Mouse (Mus musculus) ES-E14 (cell line): Measurements from ENCODE around the gene Gm11992. TPM values are rescaled to one million over a fixed set of nuclear protein-coding genes. Genes with fewer than 3 reads are reported as not detected.

Source experiments
- DNase-seq: peaks from one replicate; pipeline ENCODE4 v3.0.0-alpha.2; 2013; ENCODE audit warnings: low read depth, low spot score
- H3K27ac ChIP-seq: 2 replicates; pipeline ENCODE4 v1.5.1; 2012; ENCODE audit warnings: low read depth, mild to moderate bottlenecking, low read length, moderate library complexity, mixed read lengths; ENCODE audit not compliant: poor library complexity, insufficient read depth, severe bottlenecking
- H3K36me3 ChIP-seq: 2 replicates; pipeline ENCODE4 v1.6.1; 2012; ENCODE audit warnings: mild to moderate bottlenecking, low read length, moderate library complexity, mixed read lengths; ENCODE audit not compliant: control insufficient read depth, poor library complexity, insufficient read depth, severe bottlenecking
- H3K4me1 ChIP-seq, 2 experiments: fragments of 150-350 bp in 1 of 2; sonication (generic) in 1 of 2; 2 replicates each; pipeline ENCODE4 v1.6.1; 2012; ENCODE audit warnings: low read length in 2 of 2, mild to moderate bottlenecking in 1 of 2, mixed read lengths in 1 of 2; ENCODE audit not compliant: control insufficient read depth in 2 of 2, insufficient read depth in 2 of 2, poor library complexity in 1 of 2
- H3K4me3 ChIP-seq, 2 experiments: fragments of 150-350 bp in 1 of 2; sonication (generic) in 1 of 2; 2 replicates each; pipeline ENCODE4 v1.5.1; 2012; ENCODE audit warnings: low read length in 2 of 2, low read depth in 1 of 2, mild to moderate bottlenecking in 1 of 2, mixed read lengths in 1 of 2; ENCODE audit not compliant: insufficient read depth in 1 of 2, poor library complexity in 1 of 2, severe bottlenecking in 1 of 2
- H3K9ac ChIP-seq: 2 replicates; pipeline ENCODE4 v1.6.1; 2012; ENCODE audit warnings: low read depth, mild to moderate bottlenecking, low read length, mixed read lengths; ENCODE audit not compliant: poor library complexity, insufficient read depth, severe bottlenecking
- H3K9me3 ChIP-seq: fragments of 150-350 bp; sonication (generic); 2 replicates; pipeline ENCODE4 v1.6.1; 2012; ENCODE audit warnings: low read depth, mild to moderate bottlenecking, low read length; ENCODE audit not compliant: control insufficient read depth, insufficient read depth
- CHD2 ChIP-seq: IDR thresholded peaks from 2 replicates; pipeline ENCODE4 v1.6.1; 2014; ENCODE audit warnings: mild to moderate bottlenecking, low read depth, low read length, inconsistent platforms
- HCFC1 ChIP-seq: IDR thresholded peaks from 2 replicates; pipeline ENCODE4 v1.6.1; 2012; ENCODE audit warnings: low read length, inconsistent platforms, borderline replicate concordance; ENCODE audit not compliant: insufficient read depth
- MAFK ChIP-seq: IDR thresholded peaks from 2 replicates; pipeline ENCODE4 v1.6.1; 2014; ENCODE audit warnings: mild to moderate bottlenecking, low read depth, low read length, inconsistent platforms; ENCODE audit not compliant: insufficient read depth
- ZC3H11A ChIP-seq: IDR thresholded peaks from 2 replicates; pipeline ENCODE4 v1.6.1; 2012; ENCODE audit warnings: low read depth, mild to moderate bottlenecking, inconsistent platforms, low read length, borderline replicate concordance
- ZNF384 ChIP-seq: IDR thresholded peaks from 2 replicates; pipeline ENCODE4 v1.6.1; 2012; ENCODE audit warnings: low read depth, low read length, inconsistent platforms
- in situ Hi-C, 2 experiments: fragments of 600-800 bp; cut with MboI; formaldehyde crosslinking; loops; one replicate each; pipeline ENCODE4 v1.15.1; 2025; ENCODE audit warnings: low sequenced_read_pairs in 2 of 2, inconsistent platforms in 1 of 2; ENCODE audit not compliant: unreplicated experiment in 2 of 2
- total RNA-seq: library from RNA; depleted of rRNA; stranded (reverse); fragments of 300-350 nt; gene quantifications from 2 replicates; pipeline ENCODE4 v1.2.3, GENCODE M21; 2012

Gene Gm11992
- total RNA-seq, 1 experiment: 0.18 TPM

- in situ Hi-C loops: no loop called here
- Histone ChIP-seq H3K27ac (no peak within 1 kb of the TSS), H3K4me3 (peak within 1 kb of the TSS; percentile 70 to 72), H3K4me1 (peaks cover 0 to 7% of the 10 kb centered on the region in 2 experiments; a peak in 1 of 4 replicates), H3K9me3 (no peaks in the 10 kb centered on the region), H3K36me3 (no peaks in the 10 kb centered on the region), H3K9ac (peak within 1 kb of the TSS; percentile 47; the same call in 1 of the 2 replicates)
- TF ChIP-seq HCFC1: no peak; the same call in 1 of the 2 replicates
- TF ChIP-seq CHD2: no peak
- no peak for TF ChIP-seq MAFK
- TF ChIP-seq ZC3H11A: no peak
- no peak for TF ChIP-seq ZNF384
- DNase-seq: no peak
These were observed 288 bp downstream of the Gm11992 start, which contains the start of gene Sun3 for GRCm38 (mm10) chr11:9048703-9049060. Sun3 (minus strand) TSS chr11:9048991.

DNA sequence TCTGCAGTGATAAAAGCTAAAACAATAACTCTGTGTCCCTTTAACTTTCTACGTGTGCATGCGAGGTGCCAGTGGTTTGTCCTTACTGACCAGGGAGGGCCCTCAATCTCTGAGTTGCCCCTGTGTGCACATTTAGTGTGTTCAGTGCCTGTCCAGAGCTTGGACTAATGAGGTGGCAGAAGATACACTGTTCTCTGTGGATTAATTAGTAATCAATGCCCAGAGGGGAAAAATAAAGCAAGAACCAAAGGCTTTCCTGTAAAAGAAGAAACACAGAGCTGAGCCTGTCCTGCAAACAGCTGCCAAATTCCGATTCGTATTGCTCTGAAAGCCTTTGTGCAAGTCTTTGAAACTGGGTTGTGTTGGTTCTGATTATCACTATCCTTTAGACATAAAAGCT, 1.8 kb downstream of the Gm11992 start:
- TF ChIP-seq MAFK (no peak), ZNF384 (no peak), HCFC1 (no peak), CHD2 (no peak), ZC3H11A (no peak)
- H3K27ac ChIP-seq: no peak overlapping the region
- no peak overlapping the region for H3K4me3 ChIP-seq
- no peak for DNase-seq
- H3K4me1 ChIP-seq: peaks cover 0 to 7% of the 10 kb centered on the region in 2 experiments; a peak in 1 of 4 replicates
- in situ Hi-C loops: no loop called here
- no peaks in the 10 kb centered on the region for H3K9me3 ChIP-seq
- H3K9ac ChIP-seq: no peak overlapping the region
- no peaks in the 10 kb centered on the region for H3K36me3 ChIP-seq

DNA sequence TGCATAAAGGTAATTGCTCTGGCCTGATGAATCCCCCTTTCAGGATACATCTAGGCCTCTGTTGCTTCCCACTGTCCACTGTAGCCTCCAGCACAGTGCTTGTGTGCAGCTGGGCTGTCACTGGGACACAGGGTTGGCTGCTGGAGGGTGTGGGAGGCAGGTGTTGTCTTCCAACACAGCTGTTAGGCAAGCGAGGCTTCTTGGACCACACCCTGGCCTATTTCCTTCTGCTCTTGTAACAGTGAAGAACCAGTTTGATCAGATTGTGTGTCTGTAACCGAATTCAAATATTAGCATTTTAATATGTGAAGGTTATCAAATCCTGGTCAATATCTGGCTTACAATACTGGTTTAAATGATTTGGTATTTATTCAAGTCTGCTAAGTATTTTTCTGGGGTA, 3.5 kb downstream of the Gm11992 start:
- no peak overlapping the region for H3K9ac ChIP-seq
- H3K27ac ChIP-seq: no peak overlapping the region
- DNase-seq: no peak
- in situ Hi-C loops: no loop called here
- H3K9me3 ChIP-seq: no peaks in the 10 kb centered on the region
- H3K36me3 ChIP-seq: no peaks in the 10 kb centered on the region
- H3K4me3 ChIP-seq: no peak overlapping the region
- H3K4me1 ChIP-seq: peaks cover 0 to 7% of the 10 kb centered on the region in 2 experiments; a peak in 1 of 4 replicates
- TF ChIP-seq ZNF384 (no peak), HCFC1 (no peak), MAFK (no peak), CHD2 (no peak), ZC3H11A (no peak)

GRCm38 (mm10) chr11:9056937-9057336, 8.5 kb downstream of the Gm11992 start:
- H3K4me3 ChIP-seq: no peak overlapping the region

GRCm38 (mm10) chr11:9057711-9058110, 9.3 kb downstream of the Gm11992 start:
- Histone ChIP-seq H3K9me3 (no peaks in the 10 kb centered on the region), H3K4me3 (no peak overlapping the region), H3K36me3 (no peaks in the 10 kb centered on the region), H3K9ac (no peak overlapping the region), H3K4me1 (peaks cover 0 to 2% of the 10 kb centered on the region in 2 experiments; a peak in 1 of 4 replicates), H3K27ac (no peak overlapping the region)
- no peak for DNase-seq
- in situ Hi-C loops: no loop called here
- TF ChIP-seq MAFK (no peak), HCFC1 (no peak), ZNF384 (no peak), CHD2 (no peak), ZC3H11A (no peak)

More at GRCm38 (mm10) chr11:9056937-9057336, 8.5 kb downstream of the Gm11992 start:
- no peak for TF ChIP-seq HCFC1
- TF ChIP-seq CHD2: no peak
- no peak for TF ChIP-seq ZNF384
- TF ChIP-seq MAFK: no peak
- TF ChIP-seq ZC3H11A: no peak
- H3K9me3 ChIP-seq: no peaks in the 10 kb centered on the region
- DNase-seq: no peak
- peaks cover 0 to 2% of the 10 kb centered on the region in 2 experiments; a peak in 1 of 4 replicates for H3K4me1 ChIP-seq
- in situ Hi-C loops: no loop called here
- no peaks in the 10 kb centered on the region for H3K36me3 ChIP-seq
- H3K27ac ChIP-seq: no peak overlapping the region
- no peak overlapping the region for H3K9ac ChIP-seq
